Mouse (Mus musculus) forebrain, embryonic 13.5 days (tissue): Measurements from ENCODE around the gene Tmem259. TPM values are rescaled to one million over a fixed set of nuclear protein-coding genes. Genes with fewer than 3 reads are reported as not detected.
"Not testable (repeated sequence)": the region's sequence is repeated elsewhere in the genome, so short reads cannot be mapped to it uniquely, and the experiment has no call there.

Experiments
- ATAC-seq: fragments of 200-750 bp; cut with Nextera tagmentation; 2 replicates; pipeline ENCODE4 v1.8.0; 2017
- H3K27ac ChIP-seq: fragments of 300-500 bp; sonication (generic); 2 replicates; pipeline ENCODE4 v1.5.1; 2015; ENCODE audit warnings: inconsistent platforms, mild to moderate bottlenecking, moderate library complexity
- H3K27me3 ChIP-seq: fragments of 300-500 bp; sonication (generic); 2 replicates; pipeline ENCODE4 v1.6.1; 2015; ENCODE audit warnings: mild to moderate bottlenecking, inconsistent platforms
- H3K36me3 ChIP-seq: fragments of 300-500 bp; sonication (generic); 2 replicates; pipeline ENCODE4 v1.6.1; 2015; ENCODE audit warnings: mild to moderate bottlenecking, inconsistent platforms; ENCODE audit not compliant: poor library complexity, severe bottlenecking
- H3K4me1 ChIP-seq: fragments of 300-500 bp; sonication (generic); 2 replicates; pipeline ENCODE4 v1.6.1; 2015; ENCODE audit warnings: inconsistent platforms
- H3K4me2 ChIP-seq: fragments of 300-500 bp; sonication (generic); 2 replicates; pipeline ENCODE4 v1.6.1; 2015; ENCODE audit warnings: inconsistent platforms, mild to moderate bottlenecking, moderate library complexity
- H3K4me3 ChIP-seq: fragments of 300-500 bp; sonication (generic); 2 replicates; pipeline ENCODE4 v1.5.1; 2015; ENCODE audit warnings: mild to moderate bottlenecking, inconsistent platforms
- H3K9ac ChIP-seq: fragments of 300-500 bp; sonication (generic); 2 replicates; pipeline ENCODE4 v1.6.1; 2015; ENCODE audit warnings: mild to moderate bottlenecking, inconsistent platforms
- H3K9me3 ChIP-seq: fragments of 300-500 bp; sonication (generic); replicated peaks from 2 replicates; pipeline ENCODE4 v1.6.1; 2016; ENCODE audit warnings: inconsistent platforms
- WGBS: fragments of 180-500 bp; shearing (Covaris S2); methylation state at CpG from one replicate; pipeline ENCODE4 v1.1.7; 2015; 5-methylcytosine and 5-hydroxymethylcytosine counted together
- polyA plus RNA-seq: library from polyadenylated mRNA; unstranded; fragments of >200 nt; fragmentation: Nextera tagmentation; extraction: Ambion mirVana; gene quantifications from 2 replicates; pipeline ENCODE4 v1.2.1, GENCODE M21; 2015

Tmem259 gene
- polyA plus RNA-seq, 1 experiment from 2014 or later = 12.0 TPM

DNA sequence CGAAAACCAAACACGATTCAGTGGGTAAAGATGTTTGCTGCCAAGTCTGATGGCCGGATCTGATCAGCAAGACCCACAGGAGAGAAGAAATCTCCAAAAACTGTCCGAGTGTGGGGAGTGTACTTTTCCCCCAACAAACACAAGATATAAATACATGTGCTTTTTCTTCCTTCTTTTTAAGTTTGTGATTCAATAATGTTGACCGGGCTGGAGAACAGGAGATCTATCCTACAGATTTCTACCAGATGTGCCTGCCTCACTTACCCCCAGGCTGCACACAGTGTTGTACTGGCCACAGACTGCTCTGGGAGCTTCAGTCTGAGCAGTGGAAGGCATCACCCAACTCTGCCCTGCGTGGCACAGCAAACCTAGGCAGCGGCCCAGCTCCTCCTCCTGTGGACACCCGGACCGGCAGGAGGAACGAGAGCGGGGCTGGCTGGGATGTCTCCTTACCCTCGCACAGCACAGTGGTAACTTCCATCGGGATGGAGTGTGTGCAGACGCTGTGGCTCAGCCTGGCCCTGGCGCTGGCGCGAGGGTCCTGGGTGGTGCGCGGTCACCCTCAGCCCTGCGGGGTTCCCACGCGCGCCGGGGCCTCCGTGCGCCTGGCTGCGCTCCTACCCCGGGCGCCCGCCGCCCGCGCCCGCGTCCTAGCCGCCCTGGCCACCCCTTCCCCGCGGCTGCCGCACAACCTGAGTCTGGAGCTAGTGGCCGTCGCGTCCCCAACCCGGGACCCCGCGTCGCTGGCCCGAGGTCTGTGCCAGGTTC, 13.5 kb downstream of the Tmem259 start, which contains the start of gene Grin3b:
Gene Grin3b, plus strand, starts transcription at position 301 of the 768 bp plus-strand sequence.
- ATAC-seq = no peak
- Histone ChIP-seq H3K9me3 (no peaks in the 10 kb centered on the region), H3K36me3 (peaks cover 55% of the 10 kb centered on the region), H3K27ac (no peak within 1 kb of the TSS), H3K27me3 (peaks cover 47% of the 10 kb centered on the region), H3K9ac (peak within 1 kb of the TSS; percentile 58), H3K4me3 (peak within 1 kb of the TSS; percentile 30), H3K4me1 (peaks cover 7% of the 10 kb centered on the region), H3K4me2 (peak within 1 kb of the TSS; percentile 58)
- 8% methylated on average over 47 of the region's 47 CpGs for whole genome bisulfite sequencing

DNA sequence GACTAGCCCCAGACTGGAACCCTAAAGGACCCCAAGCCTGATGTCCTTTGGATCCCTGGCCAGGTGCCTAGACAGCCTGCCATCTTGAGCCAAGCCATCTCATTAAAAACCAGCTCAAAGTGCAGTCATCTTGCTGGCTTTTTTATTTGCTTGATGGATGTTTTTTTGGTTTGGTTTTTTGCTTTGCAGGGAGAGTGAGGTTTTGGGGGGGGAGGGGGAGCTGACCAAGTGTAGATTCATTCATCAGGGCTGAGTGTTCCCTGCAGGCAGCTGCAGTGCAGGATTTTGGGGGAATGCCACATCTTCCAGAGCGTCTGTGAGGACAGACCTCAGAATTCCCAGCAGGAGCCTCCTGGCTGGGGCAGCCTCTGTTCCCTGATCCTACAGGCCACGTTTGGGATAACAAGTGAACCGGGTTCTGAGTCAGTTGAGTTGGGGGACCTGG, 15.0 kb downstream of the Tmem259 start:
- no peak for ATAC-seq
- no peak overlapping the region for H3K27ac ChIP-seq
- no peaks in the 10 kb centered on the region for H3K9me3 ChIP-seq
- no peak overlapping the region for H3K9ac ChIP-seq
- H3K4me1 ChIP-seq = peaks cover 7% of the 10 kb centered on the region
- peaks cover 55% of the 10 kb centered on the region for H3K36me3 ChIP-seq
- H3K4me3 ChIP-seq = no peak overlapping the region
- H3K4me2 ChIP-seq = no peak overlapping the region
- H3K27me3 ChIP-seq = peaks cover 47% of the 10 kb centered on the region
- WGBS = 11% methylated on average over 3 of the region's 3 CpGs

DNA sequence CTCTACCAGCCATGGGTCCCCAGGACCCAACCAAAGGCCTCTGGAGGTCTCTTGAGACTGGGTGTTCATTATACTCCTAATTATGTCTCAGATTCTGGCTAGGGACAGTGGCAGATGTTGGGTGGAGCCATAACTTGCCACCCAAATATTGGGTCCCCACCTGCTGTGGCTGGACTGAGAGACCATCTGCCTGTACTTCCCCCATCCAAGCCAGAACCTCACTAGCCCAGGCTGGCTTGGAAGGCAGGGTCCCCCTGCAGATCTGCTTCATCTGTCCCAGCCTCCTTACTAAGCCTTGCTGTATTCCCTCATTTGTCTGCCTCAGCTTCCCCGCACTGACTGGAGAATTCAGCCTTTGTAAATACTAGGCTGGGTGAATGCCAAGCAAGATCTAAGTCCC, 15.9 kb downstream of the Tmem259 start:
- H3K27me3 ChIP-seq = peaks cover 41% of the 10 kb centered on the region
- no peak overlapping the region for H3K4me3 ChIP-seq
- H3K27ac ChIP-seq = no peak overlapping the region
- WGBS = 77% methylated on average over 1 of the region's 1 CpGs
- no peak for ATAC-seq
- H3K9ac ChIP-seq = no peak overlapping the region
- peaks cover 57% of the 10 kb centered on the region for H3K36me3 ChIP-seq
- H3K4me2 ChIP-seq = no peak overlapping the region
- no peaks in the 10 kb centered on the region for H3K9me3 ChIP-seq
- peaks cover 7% of the 10 kb centered on the region for H3K4me1 ChIP-seq

DNA sequence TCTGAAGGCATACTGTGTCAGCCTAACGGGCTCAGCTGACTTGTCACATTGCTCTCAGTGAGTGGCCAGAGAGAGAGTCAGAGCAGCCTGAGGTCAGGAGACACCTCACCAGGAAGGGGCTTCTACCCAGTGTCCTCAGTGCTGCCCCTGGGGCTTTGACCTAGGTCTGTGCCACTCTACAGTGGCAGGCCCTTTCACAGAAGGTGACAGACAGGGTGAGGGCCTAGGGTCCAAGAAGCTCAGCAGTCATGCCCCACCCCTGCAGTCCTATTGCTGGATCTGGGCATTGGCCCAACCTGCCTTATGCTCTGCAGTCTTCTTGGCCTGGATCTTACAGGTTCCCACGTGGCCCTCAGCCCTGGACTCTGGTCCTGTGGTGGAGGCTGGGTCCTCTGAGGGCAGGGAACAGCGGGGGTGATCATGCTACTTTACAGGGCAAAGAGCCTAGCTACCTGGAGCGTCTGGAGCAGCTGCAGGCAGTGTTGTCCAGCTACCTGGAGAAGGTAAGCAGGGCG, 17.2 kb downstream of the Tmem259 start:
- Histone ChIP-seq H3K36me3 (peaks cover 69% of the 10 kb centered on the region), H3K4me3 (no peak overlapping the region), H3K4me1 (peaks cover 7% of the 10 kb centered on the region), H3K9ac (no peak overlapping the region), H3K4me2 (no peak overlapping the region), H3K9me3 (no peaks in the 10 kb centered on the region), H3K27me3 (peaks cover 30% of the 10 kb centered on the region), H3K27ac (no peak overlapping the region)
- no peak for ATAC-seq
- 91% methylated on average over 5 of the region's 5 CpGs for WGBS

DNA sequence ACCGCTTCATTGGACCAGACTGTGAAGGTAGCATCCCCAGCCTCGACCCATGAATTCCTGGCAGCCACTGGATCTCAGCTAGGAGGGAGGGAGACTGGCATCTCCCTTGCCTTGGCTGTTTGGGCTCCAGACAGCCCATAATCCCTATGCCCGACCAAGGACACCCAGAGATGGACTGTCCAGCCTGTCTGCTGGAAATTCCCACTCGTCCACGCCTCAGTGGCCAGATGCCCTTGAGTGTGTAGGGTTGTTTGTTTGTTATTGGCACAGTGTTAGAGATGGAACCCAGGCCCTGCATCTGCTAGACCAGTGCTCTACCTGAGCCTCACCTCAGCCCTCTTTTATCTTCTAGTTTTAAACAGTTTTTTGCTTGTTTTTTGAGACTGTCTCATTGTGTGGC, 18.8 kb downstream of the Tmem259 start:
- no peak overlapping the region for H3K27ac ChIP-seq
- H3K9ac ChIP-seq = no peak overlapping the region
- peaks cover 14% of the 10 kb centered on the region for H3K27me3 ChIP-seq
- no peak for ATAC-seq
- peaks cover 11% of the 10 kb centered on the region for H3K4me1 ChIP-seq
- H3K4me3 ChIP-seq = no peak overlapping the region
- H3K36me3 ChIP-seq = peaks cover 74% of the 10 kb centered on the region
- 87% methylated on average over 5 of the region's 5 CpGs for WGBS
- H3K4me2 ChIP-seq = no peak overlapping the region
- H3K9me3 ChIP-seq = no peaks in the 10 kb centered on the region

DNA sequence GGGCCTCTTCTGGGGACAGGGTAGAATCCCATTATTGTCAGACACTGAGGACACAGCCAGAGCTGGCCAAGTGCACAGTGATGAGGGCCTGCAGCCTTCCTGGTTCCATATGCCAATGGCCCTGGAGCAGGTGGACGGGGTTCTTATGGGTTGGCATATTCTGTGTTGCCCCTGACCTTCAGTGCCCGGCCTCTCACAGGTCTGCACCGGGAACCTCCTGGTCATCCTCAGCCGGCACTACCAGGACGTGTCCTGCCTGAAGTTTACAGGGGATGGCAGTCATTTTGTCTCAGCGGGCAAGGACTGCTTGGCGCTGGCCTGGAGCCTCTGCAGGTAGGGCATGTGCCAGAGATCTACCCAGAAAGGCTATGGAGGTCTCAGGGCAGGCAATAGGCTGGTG, 19.4 kb downstream of the Tmem259 start:
- 95% methylated on average over 7 of the region's 7 CpGs for WGBS
- H3K36me3 ChIP-seq = peaks cover 74% of the 10 kb centered on the region

DNA sequence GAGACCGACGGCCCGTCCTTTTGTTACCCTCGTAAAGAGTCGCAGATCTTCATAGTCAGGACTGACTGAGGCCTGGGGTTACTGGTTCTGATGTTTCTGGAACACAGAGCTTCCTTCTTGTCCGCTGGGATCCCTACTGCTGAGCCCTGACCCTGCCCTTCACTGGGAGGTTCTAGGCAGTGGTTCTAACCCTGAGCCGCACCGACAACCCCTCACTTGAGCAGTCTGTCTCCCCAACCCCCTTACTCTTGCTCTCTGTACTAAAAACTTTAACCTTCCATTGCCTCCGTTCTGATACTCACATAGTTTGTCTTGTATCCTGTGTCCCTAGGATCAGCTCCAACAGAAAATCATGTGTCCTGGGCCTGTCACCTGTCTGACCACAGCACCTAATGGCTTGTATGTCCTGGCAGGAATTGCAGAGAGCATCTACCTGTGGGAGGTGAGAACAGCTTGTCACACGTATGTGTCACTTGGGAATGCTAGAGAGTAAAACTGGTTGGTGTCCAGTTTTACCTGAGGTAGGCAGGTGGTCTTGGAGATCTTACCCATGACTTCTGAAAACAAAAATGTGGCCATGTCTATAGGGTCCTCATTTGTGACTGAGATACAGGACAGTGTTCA, 23.3 kb downstream of the Tmem259 start:
- peaks cover 15% of the 10 kb centered on the region for H3K4me1 ChIP-seq
- peak overlapping the region; percentile 93 for H3K4me2 ChIP-seq
- 0 out of 2 replicates have a peak, but pooled peaks cover 5% of the 10 kb centered on the region for H3K27me3 ChIP-seq
- ATAC-seq = no peak
- 15% methylated on average over 10 of the region's 10 CpGs for WGBS
- no peak overlapping the region for H3K27ac ChIP-seq
- peaks cover 43% of the 10 kb centered on the region for H3K36me3 ChIP-seq
- peak overlapping the region; percentile 97 for H3K4me3 ChIP-seq
- H3K9ac ChIP-seq = peak overlapping the region; percentile 79
- no peaks in the 10 kb centered on the region for H3K9me3 ChIP-seq

More for the DNA sequence above, 19.4 kb downstream of the Tmem259 start:
- no peak for ATAC-seq
- Histone ChIP-seq H3K9ac (no peak overlapping the region), H3K4me2 (no peak overlapping the region), H3K4me1 (peaks cover 11% of the 10 kb centered on the region), H3K27ac (no peak overlapping the region), H3K9me3 (no peaks in the 10 kb centered on the region), H3K27me3 (peaks cover 8% of the 10 kb centered on the region), H3K4me3 (no peak overlapping the region)

DNA sequence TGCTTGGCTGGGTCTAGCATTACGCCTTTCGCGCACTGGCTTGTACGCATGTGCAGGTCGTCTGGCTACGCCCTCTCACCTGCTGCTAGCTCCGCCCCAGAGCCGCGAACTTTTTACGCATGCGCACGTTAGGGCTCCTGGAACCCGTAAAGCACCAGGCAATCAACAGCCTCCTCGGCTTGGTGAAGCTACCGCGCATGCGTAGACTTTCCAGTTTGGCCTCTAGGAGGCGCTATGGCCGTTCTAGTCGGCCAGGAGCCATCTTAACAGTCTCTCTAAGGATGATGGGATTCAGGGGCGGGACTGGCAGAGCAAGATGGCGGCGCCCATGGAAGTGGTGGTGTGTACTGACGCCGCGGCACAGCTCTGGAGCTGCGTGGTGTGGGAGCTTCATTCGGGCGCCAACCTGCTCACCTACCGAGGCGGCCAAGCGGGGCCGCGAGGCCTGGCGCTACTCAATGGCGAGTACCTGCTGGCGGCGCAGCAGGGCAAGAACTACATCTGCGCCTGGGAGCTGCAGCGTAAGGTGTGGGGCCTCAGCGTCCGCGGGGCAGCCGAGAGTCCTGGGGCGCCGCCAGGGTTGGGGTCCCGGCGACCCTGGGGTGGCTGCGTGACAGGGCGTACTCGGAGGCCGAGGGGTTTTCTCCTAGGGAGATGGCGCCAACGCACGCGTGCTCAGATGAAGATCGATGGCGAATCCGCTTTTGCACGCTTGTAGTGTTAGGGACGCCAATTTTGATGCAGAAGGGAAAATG, 24.1 kb downstream of the Tmem259 start, which contains the start of gene Wdr18:
Gene Wdr18, plus strand, starts transcription at position 306 of the 755 bp plus-strand sequence.
- peak within 1 kb of the TSS; percentile 79 for H3K9ac ChIP-seq
- H3K9me3 ChIP-seq = no peaks in the 10 kb centered on the region
- 0 out of 2 replicates have a peak, but pooled peaks cover 5% of the 10 kb centered on the region for H3K27me3 ChIP-seq
- H3K4me1 ChIP-seq = peaks cover 15% of the 10 kb centered on the region
- H3K27ac ChIP-seq = peak within 1 kb of the TSS; percentile 41
- H3K4me3 ChIP-seq = peak within 1 kb of the TSS; percentile 97
- H3K4me2 ChIP-seq = peak within 1 kb of the TSS; percentile 93
- peaks cover 35% of the 10 kb centered on the region for H3K36me3 ChIP-seq
- peak; percentile 98 for ATAC-seq
- under 1% methylated on average over 61 of the region's 61 CpGs for WGBS

DNA sequence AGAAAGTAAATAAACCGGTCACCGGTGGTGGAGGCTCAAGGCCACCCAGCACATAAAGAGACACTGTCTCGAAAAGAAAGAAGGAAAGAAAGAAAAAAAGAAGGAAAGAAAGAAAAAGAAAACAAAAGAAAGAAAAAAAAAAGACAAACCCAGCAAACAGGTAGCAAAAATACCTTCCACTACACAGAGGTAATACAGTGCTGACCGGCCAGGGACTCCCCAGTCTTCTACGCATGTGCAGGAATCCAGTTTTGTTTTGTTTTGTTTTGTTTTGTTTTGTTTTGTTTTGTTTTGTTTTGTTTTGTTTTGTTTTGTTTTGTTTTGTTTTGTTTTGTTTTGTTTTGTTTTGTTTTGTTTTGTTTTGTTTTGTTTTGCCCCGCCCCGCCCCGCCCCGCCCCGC, 24.7 kb downstream of the Tmem259 start:
- H3K9ac ChIP-seq, H3K9me3 ChIP-seq, H3K27ac ChIP-seq, H3K27me3 ChIP-seq: not testable (repeated sequence)
- Histone ChIP-seq H3K4me3 (peak overlapping the region; percentile 97), H3K36me3 (peaks cover 29% of the 10 kb centered on the region), H3K4me1 (peaks cover 15% of the 10 kb centered on the region), H3K4me2 (peak overlapping the region; percentile 93)
- 69% methylated on average over 5 of the region's 10 CpGs for WGBS
- peak; percentile 48; the same call in 1 of the 2 replicates for ATAC-seq

DNA sequence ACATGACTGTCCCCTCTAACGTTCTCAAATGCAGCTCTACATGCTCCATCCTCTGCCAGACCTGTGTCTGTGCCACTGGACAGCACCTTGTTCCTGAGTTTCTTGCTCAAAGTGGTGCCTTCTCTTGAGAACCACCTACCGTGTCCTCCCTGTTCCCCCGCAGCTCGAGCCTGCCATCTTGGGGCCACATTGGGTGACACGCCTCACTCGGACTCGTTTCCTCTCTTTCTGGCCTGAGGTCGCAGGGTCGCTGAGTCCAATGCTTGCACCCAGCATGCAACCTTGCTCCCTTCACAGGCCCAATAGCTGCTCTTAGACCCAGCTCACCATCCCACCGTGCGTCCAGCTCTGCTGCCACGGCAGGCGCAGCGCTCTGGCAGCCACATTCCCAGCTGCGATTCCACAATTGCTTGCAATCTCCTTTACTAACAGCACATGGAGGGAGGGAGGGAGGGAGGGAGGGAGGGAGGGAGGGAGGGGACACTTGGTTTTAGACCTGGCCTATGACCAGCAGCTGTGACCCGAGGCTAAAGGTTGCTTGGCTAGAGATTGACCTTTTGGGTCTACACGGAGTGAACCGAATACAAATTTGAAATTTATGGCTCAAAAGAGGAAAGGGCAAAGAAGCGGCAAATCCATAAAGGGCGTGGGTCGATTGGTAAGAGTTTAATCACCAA, 25.9 kb downstream of the Tmem259 start:
- no peaks in the 10 kb centered on the region for H3K9me3 ChIP-seq
- no peak overlapping the region for H3K4me3 ChIP-seq
- peak overlapping the region; percentile 25 for H3K4me2 ChIP-seq
- H3K27me3 ChIP-seq = 0 out of 2 replicates have a peak, but pooled peaks cover 5% of the 10 kb centered on the region
- WGBS = 16% methylated on average over 21 of the region's 21 CpGs
- H3K4me1 ChIP-seq = peaks cover 15% of the 10 kb centered on the region
- H3K36me3 ChIP-seq = peaks cover 22% of the 10 kb centered on the region
- no peak for ATAC-seq
- no peak overlapping the region for H3K9ac ChIP-seq
- no peak overlapping the region for H3K27ac ChIP-seq

DNA sequence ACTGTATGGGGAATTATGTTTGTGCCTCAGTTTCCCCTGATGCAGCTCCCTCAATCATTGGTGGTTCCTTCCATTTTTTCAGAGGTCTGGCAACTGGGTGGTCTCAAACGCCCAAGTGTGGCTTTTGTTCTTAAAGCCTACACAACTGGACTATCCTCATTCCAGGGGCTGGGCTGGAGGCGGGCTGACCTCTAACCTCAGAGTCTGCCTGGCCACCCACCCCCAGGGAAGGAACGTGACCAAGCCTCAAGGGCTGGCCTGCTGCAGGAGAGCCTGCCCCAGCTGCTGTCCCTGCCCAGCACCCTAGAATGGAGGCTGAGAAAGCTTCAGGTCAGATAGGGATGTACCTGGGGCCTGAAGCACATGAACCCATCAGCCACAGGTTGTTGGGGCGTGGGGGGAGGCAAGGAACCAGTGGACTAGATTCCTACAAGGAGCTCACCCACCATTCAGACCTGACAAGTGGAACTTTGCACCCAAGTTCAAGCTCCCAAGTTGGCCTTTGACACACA, 27.4 kb downstream of the Tmem259 start:
- WGBS = 22% methylated on average over 4 of the region's 4 CpGs
- peaks cover 15% of the 10 kb centered on the region for H3K4me1 ChIP-seq
- H3K4me2 ChIP-seq = no peak overlapping the region
- no peak overlapping the region for H3K4me3 ChIP-seq
- H3K9me3 ChIP-seq = no peaks in the 10 kb centered on the region
- H3K27me3 ChIP-seq = 0 out of 2 replicates have a peak, but pooled peaks cover 5% of the 10 kb centered on the region
- H3K36me3 ChIP-seq = peaks cover 18% of the 10 kb centered on the region
- no peak for ATAC-seq
- no peak overlapping the region for H3K9ac ChIP-seq
- H3K27ac ChIP-seq = no peak overlapping the region
